Mouse (Mus musculus): ENCODE data around the gene Ankrd49. TPM values are rescaled to one million over a fixed set of nuclear protein-coding genes. Genes with fewer than 3 reads are reported as not detected.
A peak's percentile ranks its signal among the peaks of the same experiment; 100 is the strongest.

Gene Ankrd49
- polyA plus RNA-seq (2015; fragmentation: Nextera tagmentation; extraction: Ambion mirVana), result 31.7 and 33.4 TPM in 2 replicates

GRCm38 (mm10) chr9:14784039-14785002, at the start of gene Ankrd49, which contains the start of gene Mre11a:
Gene Ankrd49 (minus strand): TSS chr9:14784856.
Gene Mre11a (plus strand): TSS chr9:14784654.
- Histone ChIP-seq H3K27me3 (ENCODE audit: control insufficient read depth, insufficient read depth, low read length) (no peaks in the 10 kb centered on the region), H3K9ac (ENCODE audit: low read length) (peak within 1 kb of the TSS; percentile 80), H3K27ac (replicated peaks) (peak within 1 kb of the TSS; percentile 94), H3K4me2 (replicated peaks; ENCODE audit: low read depth) (peak within 1 kb of the TSS; percentile 56), H3K4me1 (replicated peaks; ENCODE audit: control insufficient read depth, insufficient read depth) (no peaks in the 10 kb centered on the region), H3K4me3 (ENCODE audit: low read depth, low read length) (peak within 1 kb of the TSS; percentile 59), H3K9me3 (ENCODE audit: control insufficient read depth, low read length) (no peaks in the 10 kb centered on the region), H3K36me3 (ENCODE audit: control insufficient read depth, insufficient read depth, low read length) (0 out of 2 replicates have a peak, but pooled peaks cover 4% of the 10 kb centered on the region)
- DNase-seq (ENCODE audit: low spot score) (peak; percentile 93), ATAC-seq (ENCODE audit: low FRiP score, low TSS enrichment) (peak; percentile 99)
- peak; percentile 99 for TF ChIP-seq EP300 (optimal IDR thresholded peaks at IDR 0.05)
- peak; percentile 25; the same call in 1 of the 2 replicates for TF ChIP-seq CTCF (IDR thresholded peaks at IDR 0.05; ENCODE audit: low read depth)
- under 1% methylated on average over 62 of the region's 62 CpGs for WGBS

GRCm38 (mm10) chr9:14832046-14832445, 47.4 kb upstream of the Ankrd49 start:
- no peaks in the 10 kb centered on the region for H3K4me1 ChIP-seq (replicated peaks; ENCODE audit: control insufficient read depth, insufficient read depth)
- H3K4me2 ChIP-seq (replicated peaks; ENCODE audit: low read depth), result no peak overlapping the region
- no peaks in the 10 kb centered on the region for H3K27me3 ChIP-seq (ENCODE audit: control insufficient read depth, insufficient read depth, low read length)
- H3K4me3 ChIP-seq (ENCODE audit: low read depth, low read length), result no peak overlapping the region
- H3K36me3 ChIP-seq (ENCODE audit: control insufficient read depth, insufficient read depth, low read length), result peaks cover 11% of the 10 kb centered on the region
- H3K9ac ChIP-seq (ENCODE audit: low read length), result no peak overlapping the region
- DNase-seq (ENCODE audit: low spot score) (no peak), ATAC-seq (ENCODE audit: low FRiP score, low TSS enrichment) (no peak)
- WGBS, result 78% methylated on average over 5 of the region's 5 CpGs
- no peak overlapping the region for H3K27ac ChIP-seq (replicated peaks)
- no peaks in the 10 kb centered on the region for H3K9me3 ChIP-seq (ENCODE audit: control insufficient read depth, low read length)
- TF ChIP-seq CTCF (IDR thresholded peaks at IDR 0.05; ENCODE audit: low read depth) (peak; percentile 40; the same call in 1 of the 2 replicates), EP300 (optimal IDR thresholded peaks at IDR 0.05) (no peak)

- Histone ChIP-seq H3K4me2 (replicated peaks; ENCODE audit: low read depth) (no peak overlapping the region), H3K4me1 (replicated peaks; ENCODE audit: control insufficient read depth, insufficient read depth) (no peaks in the 10 kb centered on the region), H3K9ac (ENCODE audit: low read length) (no peak overlapping the region), H3K4me3 (ENCODE audit: low read depth, low read length) (no peak overlapping the region), H3K27ac (replicated peaks) (no peak overlapping the region), H3K27me3 (ENCODE audit: control insufficient read depth, insufficient read depth, low read length) (no peaks in the 10 kb centered on the region), H3K9me3 (ENCODE audit: control insufficient read depth, low read length) (no peaks in the 10 kb centered on the region), H3K36me3 (ENCODE audit: control insufficient read depth, insufficient read depth, low read length) (peaks cover 8% of the 10 kb centered on the region)
- no peak for TF ChIP-seq CTCF (IDR thresholded peaks at IDR 0.05; ENCODE audit: low read depth)
- no peak for TF ChIP-seq EP300 (optimal IDR thresholded peaks at IDR 0.05)
- DNase-seq (ENCODE audit: low spot score) (no peak), ATAC-seq (ENCODE audit: low FRiP score, low TSS enrichment) (no peak)
- whole genome bisulfite sequencing, result 65% methylated on average over 2 of the region's 2 CpGs
Observed at GRCm38 (mm10) chr9:14827875-14828274, 43.2 kb upstream of the Ankrd49 start.

- Histone ChIP-seq H3K9ac (ENCODE audit: low read length) (no peak overlapping the region), H3K9me3 (ENCODE audit: control insufficient read depth, low read length) (no peaks in the 10 kb centered on the region), H3K27me3 (ENCODE audit: control insufficient read depth, insufficient read depth, low read length) (no peaks in the 10 kb centered on the region), H3K4me2 (replicated peaks; ENCODE audit: low read depth) (no peak overlapping the region), H3K4me3 (ENCODE audit: low read depth, low read length) (no peak overlapping the region), H3K4me1 (replicated peaks; ENCODE audit: control insufficient read depth, insufficient read depth) (no peaks in the 10 kb centered on the region), H3K36me3 (ENCODE audit: control insufficient read depth, insufficient read depth, low read length) (peaks cover 3% of the 10 kb centered on the region; the same call in 1 of the 2 replicates), H3K27ac (replicated peaks) (no peak overlapping the region)
- 90% methylated on average over 5 of the region's 5 CpGs for WGBS
- DNase-seq (ENCODE audit: low spot score) (no peak), ATAC-seq (ENCODE audit: low FRiP score, low TSS enrichment) (no peak)
- TF ChIP-seq EP300 (optimal IDR thresholded peaks at IDR 0.05), result no peak
- 0 out of 2 replicates have a peak, but pooled peaks have one; percentile 20 for TF ChIP-seq CTCF (IDR thresholded peaks at IDR 0.05; ENCODE audit: low read depth)
Observed at GRCm38 (mm10) chr9:14824840-14825239, 40.2 kb upstream of the Ankrd49 start.

- no peak overlapping the region for H3K4me3 ChIP-seq (ENCODE audit: low read depth, low read length)
- DNase-seq (ENCODE audit: low spot score) (no peak), ATAC-seq (ENCODE audit: low FRiP score, low TSS enrichment) (no peak)
- H3K4me2 ChIP-seq (replicated peaks; ENCODE audit: low read depth), result no peak overlapping the region
- no peaks in the 10 kb centered on the region for H3K9me3 ChIP-seq (ENCODE audit: control insufficient read depth, low read length)
- H3K9ac ChIP-seq (ENCODE audit: low read length), result no peak overlapping the region
- TF ChIP-seq CTCF (IDR thresholded peaks at IDR 0.05; ENCODE audit: low read depth) (no peak), EP300 (optimal IDR thresholded peaks at IDR 0.05) (no peak)
- no peak overlapping the region for H3K27ac ChIP-seq (replicated peaks)
- H3K36me3 ChIP-seq (ENCODE audit: control insufficient read depth, insufficient read depth, low read length), result peaks cover 15% of the 10 kb centered on the region; the same call in 1 of the 2 replicates
- no peaks in the 10 kb centered on the region for H3K4me1 ChIP-seq (replicated peaks; ENCODE audit: control insufficient read depth, insufficient read depth)
- no peaks in the 10 kb centered on the region for H3K27me3 ChIP-seq (ENCODE audit: control insufficient read depth, insufficient read depth, low read length)
Observed at GRCm38 (mm10) chr9:14821396-14821795, 36.7 kb upstream of the Ankrd49 start.

- no peak for DNase-seq (ENCODE audit: low spot score)
- Histone ChIP-seq H3K9ac (ENCODE audit: low read length) (no peak overlapping the region), H3K4me1 (replicated peaks; ENCODE audit: control insufficient read depth, insufficient read depth) (no peaks in the 10 kb centered on the region), H3K27ac (replicated peaks) (no peak overlapping the region), H3K27me3 (ENCODE audit: control insufficient read depth, insufficient read depth, low read length) (no peaks in the 10 kb centered on the region), H3K4me2 (replicated peaks; ENCODE audit: low read depth) (no peak overlapping the region), H3K4me3 (ENCODE audit: low read depth, low read length) (no peak overlapping the region), H3K9me3 (ENCODE audit: control insufficient read depth, low read length) (no peaks in the 10 kb centered on the region), H3K36me3 (ENCODE audit: control insufficient read depth, insufficient read depth, low read length) (peaks cover 11% of the 10 kb centered on the region)
- no peak for ATAC-seq (ENCODE audit: low FRiP score, low TSS enrichment)
- 89% methylated on average over 5 of the region's 5 CpGs for WGBS
- TF ChIP-seq CTCF (IDR thresholded peaks at IDR 0.05; ENCODE audit: low read depth), result no peak
- no peak for TF ChIP-seq EP300 (optimal IDR thresholded peaks at IDR 0.05)
Observed at GRCm38 (mm10) chr9:14810111-14810510, 25.5 kb upstream of the Ankrd49 start.
